Mouse (Mus musculus) cerebellum, adult 2 months (tissue): ENCODE data around the gene Marc2.

Experiments
- CTCF ChIP-seq: fragments of 200-500 bp; IDR thresholded peaks from 2 replicates; pipeline ENCODE4 v1.5.1; 2011; ENCODE audit warnings: low read depth, mild to moderate bottlenecking, control low read depth, low read length, moderate library complexity, borderline replicate concordance; ENCODE audit not compliant: insufficient read depth
- POLR2A ChIP-seq: fragments of 200-500 bp; IDR thresholded peaks from 2 replicates; pipeline ENCODE4 v1.6.1; 2011; ENCODE audit warnings: low read length, control low read depth, borderline replicate concordance; ENCODE audit not compliant: insufficient read depth

DNA sequence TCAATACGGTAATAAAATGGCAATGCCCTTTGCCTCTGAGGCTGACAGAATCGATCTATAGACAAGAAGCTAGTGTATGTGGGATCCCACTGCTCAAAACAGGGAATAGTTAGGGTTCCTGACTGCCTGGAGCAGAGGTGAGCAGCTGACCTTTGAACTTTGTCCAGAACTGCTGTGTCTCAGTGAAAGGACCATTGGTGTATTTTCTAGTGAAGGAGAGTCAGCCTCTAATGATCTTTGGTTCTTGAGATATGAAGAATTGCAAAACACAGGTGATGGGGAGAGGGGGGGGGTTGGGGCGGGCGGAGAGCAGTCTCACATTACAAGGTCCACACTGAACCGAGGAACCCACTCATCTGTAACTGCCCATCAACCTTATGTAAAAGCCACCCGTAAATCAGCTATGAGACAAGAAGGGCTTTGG, 36.7 kb downstream of the Marc2 start:
- no peak for TF ChIP-seq CTCF
- TF ChIP-seq POLR2A: no peak
